Mouse (Mus musculus): ENCODE results near the gene Gemin8. TPM values are rescaled to one million over a fixed set of nuclear protein-coding genes. Genes with fewer than 3 reads are reported as not detected.
A peak's percentile ranks its signal among the peaks of the same experiment; 100 is the strongest.

Gemin8 gene
- total RNA-seq, 2 experiments from 2014 or later: 8.1 to 15.9 TPM

- ATAC-seq (replicated peaks; ENCODE audit: poor library complexity, severe bottlenecking): no peak
These were observed 56.6 kb downstream of the Gemin8 start for GRCm38 (mm10) chrX:166226856-166227255.

GRCm38 (mm10) chrX:166229750-166230149 is 59.5 kb downstream of the Gemin8 start:
- peak; percentile 65 for ATAC-seq (replicated peaks; ENCODE audit: poor library complexity, severe bottlenecking)

- peak; percentile 98 for ATAC-seq (replicated peaks; ENCODE audit: poor library complexity, severe bottlenecking)
These were observed 60.4 kb downstream of the Gemin8 start for GRCm38 (mm10) chrX:166230515-166231267.

- ATAC-seq (replicated peaks; ENCODE audit: poor library complexity, severe bottlenecking): no peak
These were observed 65.9 kb downstream of the Gemin8 start for GRCm38 (mm10) chrX:166236131-166236530.

GRCm38 (mm10) chrX:166238831-166239460 is 68.7 kb downstream of the Gemin8 start, which contains the start of gene Gpm6b:
Gpm6b (plus strand) TSS chrX:166238911.
- ATAC-seq (replicated peaks; ENCODE audit: poor library complexity, severe bottlenecking): peak; percentile 86

- no peak for ATAC-seq (replicated peaks; ENCODE audit: poor library complexity, severe bottlenecking)
These were observed 69.3 kb downstream of the Gemin8 start for GRCm38 (mm10) chrX:166239520-166239919.

Other genes starting within 250 kb of the Gemin8 start
- 0.45 TPM in 1 of 2 replicates, not detected in the other for gene Gpm6b, start 68.5 kb downstream of the Gemin8 start, total RNA-seq (2014; fragmentation: Nextera tagmentation)
- 0.39 TPM in 1 of 2 replicates, not detected in the other for gene Gpm6b, start 68.5 kb downstream of the Gemin8 start, total RNA-seq (2017)

Data from granulocyte monocyte progenitor cell, adult 5-6 weeks (primary cell).